Mouse (Mus musculus) layer of hippocampus, adult 2 months (tissue): ENCODE measurements around the gene Prdx2. TPM values are rescaled to one million over a fixed set of nuclear protein-coding genes. Genes with fewer than 3 reads are reported as not detected.

Experiments
- DNase-seq, 2 experiments: peaks; one replicate each; pipeline ENCODE4 v3.0.0; 2022; ENCODE audit warnings: low spot score in 2 of 2
- H3K27ac ChIP-seq: fragments of 200-600 bp; 2 replicates; pipeline ENCODE4 v1.8.1; 2022
- H3K4me3 ChIP-seq: fragments of 200-600 bp; 2 replicates; pipeline ENCODE4 v1.8.1; 2022; ENCODE audit warnings: mild to moderate bottlenecking
- CTCF ChIP-seq: fragments of 200-600 bp; conservative IDR thresholded peaks from 2 replicates; pipeline ENCODE4 v1.8.1; 2022; ENCODE audit warnings: antibody characterized with exemption, mild to moderate bottlenecking, moderate library complexity
- total RNA-seq, 2 experiments: library from RNA; stranded (reverse); gene quantifications; 2 replicates each; pipeline ENCODE4 v1.2.3; 2021

Gene Prdx2
- total RNA-seq, 2 experiments from 2014 or later = 323 to 345 TPM

GRCm38 (mm10) chr8:84985049-84985683, 15.8 kb downstream of the Prdx2 start:
- DNase-seq = no peak
- peak overlapping the region; percentile 76 for H3K4me3 ChIP-seq
- TF ChIP-seq CTCF = no peak
- H3K27ac ChIP-seq = peak overlapping the region; percentile 100

- Histone ChIP-seq H3K4me3 (peak overlapping the region; percentile 76), H3K27ac (peak overlapping the region; percentile 100)
- DNase-seq = peak; percentile 93 to 95
- TF ChIP-seq CTCF = 0 out of 2 replicates have a peak, but pooled peaks have one; percentile 5
Measured at GRCm38 (mm10) chr8:84985684-84986378, 16.4 kb downstream of the Prdx2 start.

DNA sequence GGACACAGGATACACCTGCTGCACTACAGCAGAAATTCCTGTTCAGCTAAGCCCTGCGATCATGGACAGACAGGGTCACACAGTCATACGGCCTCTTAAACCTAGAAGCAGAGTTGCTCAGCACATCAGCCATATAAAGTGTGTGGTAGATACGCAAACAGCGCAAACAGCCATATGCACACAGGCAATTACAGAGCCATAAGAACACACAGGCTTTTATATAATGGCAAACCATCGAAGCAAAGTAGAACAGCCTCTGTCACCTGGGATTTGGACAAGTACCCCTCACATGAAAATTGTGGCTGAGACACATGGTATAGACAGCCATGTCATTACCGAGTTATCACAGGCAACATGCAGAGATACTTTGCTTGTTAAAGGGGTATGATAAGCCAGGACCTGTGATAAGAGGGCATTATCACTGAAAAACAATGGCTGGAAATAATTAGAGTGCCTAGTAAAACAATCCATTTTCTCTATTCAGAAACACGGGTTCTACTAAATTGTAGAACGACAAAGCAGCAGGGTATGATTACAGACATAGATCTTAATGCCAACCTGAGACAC, 17.1 kb downstream of the Prdx2 start:
- TF ChIP-seq CTCF = no peak
- Histone ChIP-seq H3K27ac (peak overlapping the region; percentile 100), H3K4me3 (peak overlapping the region; percentile 76)
- DNase-seq = no peak

- H3K4me3 ChIP-seq = no peak overlapping the region
- no peak for DNase-seq
- no peak for TF ChIP-seq CTCF
- H3K27ac ChIP-seq = no peak overlapping the region
Measured at GRCm38 (mm10) chr8:84987388-84987787, 18.0 kb downstream of the Prdx2 start.

DNA sequence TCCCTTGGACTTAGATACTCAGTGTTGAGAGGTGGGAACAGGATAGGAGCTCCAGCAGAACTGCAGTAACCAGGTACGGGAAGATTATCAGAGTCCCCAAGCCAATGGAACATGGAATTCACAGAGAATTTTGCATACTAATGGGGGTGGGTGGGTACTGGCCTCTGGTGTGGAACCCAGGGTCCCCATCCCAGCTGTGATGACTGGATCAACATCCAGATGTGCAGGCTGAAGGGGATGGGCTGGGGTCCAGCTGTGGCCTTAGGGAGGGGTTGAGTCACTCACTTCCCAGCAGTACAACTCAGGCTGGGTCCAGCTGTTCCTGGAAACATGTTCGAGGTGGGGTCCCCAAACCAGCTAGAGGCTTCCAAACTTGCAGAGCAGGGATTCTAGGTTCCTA, 18.5 kb downstream of the Prdx2 start:
- TF ChIP-seq CTCF = no peak
- H3K27ac ChIP-seq = no peak overlapping the region
- H3K4me3 ChIP-seq = no peak overlapping the region
- DNase-seq = no peak

DNA sequence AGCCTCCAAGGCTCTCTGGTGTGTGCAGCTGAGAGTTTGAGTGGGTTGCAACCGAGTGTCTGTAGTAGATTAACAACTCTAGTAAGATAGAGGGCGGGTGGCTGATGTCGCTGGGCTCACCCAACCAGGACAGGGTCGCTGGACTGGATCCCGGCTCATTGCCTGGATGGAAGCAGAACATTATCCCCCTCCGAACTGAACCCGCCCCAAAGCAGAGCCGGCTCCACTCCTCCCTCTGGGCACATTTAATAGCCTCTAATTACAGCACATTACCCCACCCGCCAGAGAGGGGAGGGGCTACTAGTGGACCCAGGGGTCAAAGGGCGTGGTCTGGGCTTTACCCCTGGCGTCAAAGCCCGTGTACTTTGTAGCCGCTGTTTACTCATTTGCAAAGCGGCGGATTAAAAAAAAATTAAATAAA, 19.9 kb downstream of the Prdx2 start:
- peak overlapping the region; percentile 86 for H3K27ac ChIP-seq
- peak overlapping the region; percentile 68; the same call in 1 of the 2 replicates for H3K4me3 ChIP-seq
- no peak for DNase-seq
- no peak for TF ChIP-seq CTCF

DNA sequence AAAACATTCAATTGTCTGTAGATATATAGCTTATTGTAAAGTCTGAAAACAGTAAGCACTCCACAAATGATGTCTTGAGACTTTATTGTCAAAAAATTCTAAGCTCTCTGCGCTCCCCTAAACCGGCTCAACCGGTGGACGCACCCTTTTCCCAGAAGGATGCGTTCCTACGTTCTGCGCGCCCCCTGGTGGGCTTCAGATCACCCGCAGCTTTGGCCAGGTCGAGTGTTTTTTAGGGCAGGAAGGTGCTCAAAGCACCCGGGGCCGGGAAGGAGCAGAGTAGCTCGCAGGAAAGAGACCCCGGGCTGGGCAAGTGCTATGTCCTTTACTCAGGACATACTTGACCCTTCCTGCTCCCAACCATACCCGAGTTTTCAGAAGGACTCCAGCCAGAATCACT, 20.4 kb downstream of the Prdx2 start:
- TF ChIP-seq CTCF = peak; percentile 70
- DNase-seq = peak; percentile 83 to 85
- peak overlapping the region; percentile 86 for H3K27ac ChIP-seq
- H3K4me3 ChIP-seq = peak overlapping the region; percentile 68

- Histone ChIP-seq H3K4me3 (peak within 1 kb of the TSS; percentile 68), H3K27ac (peak within 1 kb of the TSS; percentile 86)
- peak; percentile 66 for TF ChIP-seq CTCF
- peak; percentile 96 for DNase-seq
Measured at GRCm38 (mm10) chr8:84990349-84990748, 21.0 kb downstream of the Prdx2 start, which contains the start of gene Hook2. TSS of gene Hook2 (plus strand) at chr8:84990603.

DNA sequence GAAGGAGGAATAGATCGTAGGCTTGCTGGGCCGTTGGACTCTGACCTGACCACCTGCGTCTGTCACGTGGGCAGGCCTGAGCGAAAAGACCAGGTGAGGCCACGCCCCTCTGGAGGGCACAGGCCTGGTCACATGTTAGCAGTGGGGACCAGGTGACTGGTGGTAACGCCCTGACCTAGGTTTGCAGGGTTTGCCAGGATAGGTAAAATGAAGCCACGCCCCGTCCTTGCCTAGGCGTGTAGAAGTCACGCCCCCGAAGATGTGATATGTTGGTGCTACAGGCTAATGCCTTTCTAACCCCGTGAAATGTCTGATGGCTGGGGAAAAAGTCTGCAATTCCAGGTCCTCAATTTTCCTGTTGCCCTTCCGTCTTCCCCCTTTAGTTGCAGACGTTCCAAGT, 21.4 kb downstream of the Prdx2 start:
- Histone ChIP-seq H3K27ac (peak overlapping the region; percentile 86), H3K4me3 (peak overlapping the region; percentile 68)
- TF ChIP-seq CTCF = no peak
- DNase-seq = no peak

- no peak for DNase-seq
- H3K4me3 ChIP-seq = no peak overlapping the region
- no peak overlapping the region for H3K27ac ChIP-seq
- no peak for TF ChIP-seq CTCF
Measured at GRCm38 (mm10) chr8:84994375-84994774, 25.0 kb downstream of the Prdx2 start.

DNA sequence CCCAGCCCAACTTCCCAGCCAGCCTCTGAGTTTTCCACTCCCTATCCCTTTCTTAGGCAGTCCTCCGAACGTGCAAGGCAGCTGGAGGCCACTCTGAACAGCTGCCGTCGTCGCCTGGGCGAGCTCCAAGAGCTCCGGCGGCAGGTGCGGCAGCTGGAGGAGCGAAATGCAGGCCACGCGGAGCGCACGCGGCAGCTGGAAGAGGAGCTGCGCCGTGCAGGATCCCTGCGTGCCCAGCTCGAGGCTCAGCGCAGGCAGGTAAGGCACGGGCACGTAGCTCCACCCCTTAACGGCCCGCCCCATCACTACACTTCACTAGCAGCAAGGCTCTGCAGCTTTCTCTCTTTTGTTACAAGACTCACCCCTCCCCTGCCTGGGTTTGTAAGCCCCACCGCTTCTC, 26.3 kb downstream of the Prdx2 start:
- no peak for TF ChIP-seq CTCF
- Histone ChIP-seq H3K27ac (no peak overlapping the region), H3K4me3 (no peak overlapping the region)
- DNase-seq = no peak

- no peak for DNase-seq
- Histone ChIP-seq H3K27ac (no peak overlapping the region), H3K4me3 (no peak overlapping the region)
- no peak for TF ChIP-seq CTCF
Measured at GRCm38 (mm10) chr8:84996978-84997377, 27.6 kb downstream of the Prdx2 start.

DNA sequence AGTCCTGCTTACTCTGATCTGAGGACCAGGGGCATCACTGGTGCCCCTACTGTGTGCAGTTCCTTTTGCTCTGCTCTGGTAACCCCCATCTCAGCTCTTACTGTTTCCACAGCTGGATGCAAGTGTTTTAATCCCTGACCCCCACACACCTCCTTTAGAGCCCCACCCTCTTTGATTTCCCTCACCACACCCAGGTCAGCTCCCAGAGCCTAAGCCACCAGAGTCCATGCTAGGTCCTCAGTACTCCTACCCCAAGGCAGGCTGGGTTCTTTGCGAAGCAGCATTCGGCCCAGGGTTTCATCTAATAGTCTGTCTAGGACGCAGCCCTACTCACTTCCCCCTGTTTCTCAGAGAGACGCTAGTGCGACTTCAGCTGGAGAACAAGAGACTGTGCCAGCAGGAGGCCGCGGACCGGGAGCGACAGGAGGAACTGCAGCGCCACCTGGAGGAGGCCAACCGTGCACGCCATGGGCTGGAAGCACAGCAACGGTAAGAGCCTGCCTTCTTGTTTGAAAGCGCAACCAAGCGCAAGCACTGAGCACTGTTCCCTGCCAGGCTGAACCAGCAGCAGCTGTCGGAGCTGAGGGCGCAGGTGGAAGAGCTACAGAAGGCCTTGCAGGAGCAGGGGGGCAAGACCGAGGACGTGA, 28.4 kb downstream of the Prdx2 start:
- no peak overlapping the region; the same call in 1 of the 2 replicates for H3K4me3 ChIP-seq
- H3K27ac ChIP-seq = no peak overlapping the region; the same call in 1 of the 2 replicates
- peak; percentile 98 for TF ChIP-seq CTCF
- DNase-seq = peak; percentile 91 to 96
